Mouse (Mus musculus): ENCODE data around the gene Defb10. TPM values are rescaled to one million over a fixed set of nuclear protein-coding genes. Genes with fewer than 3 reads are reported as not detected.

The Defb10 gene
- not detected for polyA plus RNA-seq (2014; fragmentation: Illumina TruSeq; extraction: RNeasy Lipid Tissue Mini Kit (QIAGEN cat#74804); ENCODE audit: low read depth, low replicate concordance)

DNA sequence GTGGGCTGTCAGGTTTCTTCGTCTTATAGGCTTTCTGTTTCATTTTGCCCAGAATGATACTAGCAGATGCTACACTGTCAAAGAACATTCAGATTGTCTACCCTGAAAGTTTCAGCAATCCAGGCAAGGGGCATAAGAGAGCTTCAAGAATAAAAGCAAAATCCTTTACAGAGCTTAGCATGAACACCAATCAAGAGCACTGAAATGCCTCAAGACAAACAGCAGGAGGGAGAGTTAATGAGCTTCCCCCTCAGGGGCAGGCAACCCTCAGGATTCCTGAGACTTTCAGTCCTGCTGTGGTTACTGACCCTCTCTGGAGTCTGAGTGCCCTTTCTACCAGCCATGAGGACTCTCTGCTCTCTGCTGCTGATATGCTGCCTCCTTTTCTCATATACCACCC lies at the start of gene Defb10:
Gene Defb10 (plus strand): TSS at position 316 of the 400 bp plus-strand sequence.

DNA sequence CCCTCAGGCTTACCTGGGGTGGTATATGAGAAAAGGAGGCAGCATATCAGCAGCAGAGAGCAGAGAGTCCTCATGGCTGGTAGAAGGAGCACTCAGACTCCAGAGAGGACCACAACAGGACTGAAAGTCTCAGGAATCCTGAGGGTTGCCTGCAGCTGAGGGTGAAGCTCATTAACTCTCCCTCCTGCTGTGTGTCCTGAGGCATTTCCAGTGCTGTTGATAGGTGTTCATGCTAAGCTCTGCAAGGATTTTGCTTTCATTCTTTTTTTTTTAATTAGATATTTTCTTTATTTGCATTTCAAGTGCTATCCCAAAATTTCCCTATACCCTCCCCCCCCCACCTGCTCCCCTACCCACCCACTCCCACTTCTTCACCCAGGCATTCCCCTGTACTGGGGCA lies 26.6 kb downstream of the Defb10 start, which contains the start of gene Defb9:
Gene Defb9 (minus strand): TSS at position 101 of the 400 bp plus-strand sequence.

DNA sequence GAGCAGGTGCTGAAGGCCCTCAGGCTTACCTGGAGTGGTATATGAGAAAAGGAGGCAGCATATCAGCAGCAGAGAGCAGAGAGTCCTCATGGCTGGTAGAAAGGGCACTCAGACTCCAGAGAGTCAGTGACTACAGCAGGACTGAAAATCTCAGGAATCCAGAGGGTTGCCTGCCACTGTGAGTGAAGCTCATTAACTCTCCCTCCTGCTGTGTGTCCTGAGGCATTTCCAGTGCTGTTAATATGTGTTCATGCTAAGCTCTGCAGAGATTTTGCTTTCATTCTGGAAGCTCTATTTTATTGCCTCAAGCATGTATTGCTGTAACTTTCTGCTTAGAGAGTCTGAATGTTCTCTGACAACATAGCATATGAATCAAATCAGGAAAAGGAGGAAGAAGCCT lies 47.6 kb downstream of the Defb10 start, which contains the start of gene Defb11:
Gene Defb11 (minus strand): TSS at position 123 of the 400 bp plus-strand sequence.

Other genes with a start within 250 kb of the Defb10 start
- not detected for gene Defa26, start 240.7 kb upstream of the Defb10 start, polyA plus RNA-seq (2014; fragmentation: Illumina TruSeq; extraction: RNeasy Lipid Tissue Mini Kit (QIAGEN cat#74804); ENCODE audit: low read depth, low replicate concordance)
- gene Defa17, start 203.1 kb upstream of the Defb10 start, polyA plus RNA-seq (2014; fragmentation: Illumina TruSeq; extraction: RNeasy Lipid Tissue Mini Kit (QIAGEN cat#74804); ENCODE audit: low read depth, low replicate concordance) = not detected
- not detected for gene Defa34, start 193.1 kb upstream of the Defb10 start, polyA plus RNA-seq (2014; fragmentation: Illumina TruSeq; extraction: RNeasy Lipid Tissue Mini Kit (QIAGEN cat#74804); ENCODE audit: low read depth, low replicate concordance)
- gene AY761184, start 155.3 kb upstream of the Defb10 start, polyA plus RNA-seq (2014; fragmentation: Illumina TruSeq; extraction: RNeasy Lipid Tissue Mini Kit (QIAGEN cat#74804); ENCODE audit: low read depth, low replicate concordance) = not detected
- gene Defa24, start 124.4 kb upstream of the Defb10 start, polyA plus RNA-seq (2014; fragmentation: Illumina TruSeq; extraction: RNeasy Lipid Tissue Mini Kit (QIAGEN cat#74804); ENCODE audit: low read depth, low replicate concordance) = not detected
- gene Defb50, start 35.4 kb upstream of the Defb10 start, polyA plus RNA-seq (2014; fragmentation: Illumina TruSeq; extraction: RNeasy Lipid Tissue Mini Kit (QIAGEN cat#74804); ENCODE audit: low read depth, low replicate concordance) = not detected
- not detected for gene Defb2, start 19.0 kb upstream of the Defb10 start, polyA plus RNA-seq (2014; fragmentation: Illumina TruSeq; extraction: RNeasy Lipid Tissue Mini Kit (QIAGEN cat#74804); ENCODE audit: low read depth, low replicate concordance)
- not detected for gene Defb9, start 26.5 kb downstream of the Defb10 start, polyA plus RNA-seq (2014; fragmentation: Illumina TruSeq; extraction: RNeasy Lipid Tissue Mini Kit (QIAGEN cat#74804); ENCODE audit: low read depth, low replicate concordance)
- not detected for gene Defb11, start 47.5 kb downstream of the Defb10 start, polyA plus RNA-seq (2014; fragmentation: Illumina TruSeq; extraction: RNeasy Lipid Tissue Mini Kit (QIAGEN cat#74804); ENCODE audit: low read depth, low replicate concordance)
- not detected for gene Defb15, start 73.8 kb downstream of the Defb10 start, polyA plus RNA-seq (2014; fragmentation: Illumina TruSeq; extraction: RNeasy Lipid Tissue Mini Kit (QIAGEN cat#74804); ENCODE audit: low read depth, low replicate concordance)
- not detected for gene Defb35, start 79.5 kb downstream of the Defb10 start, polyA plus RNA-seq (2014; fragmentation: Illumina TruSeq; extraction: RNeasy Lipid Tissue Mini Kit (QIAGEN cat#74804); ENCODE audit: low read depth, low replicate concordance)
- gene Defb13, start 87.9 kb downstream of the Defb10 start, polyA plus RNA-seq (2014; fragmentation: Illumina TruSeq; extraction: RNeasy Lipid Tissue Mini Kit (QIAGEN cat#74804); ENCODE audit: low read depth, low replicate concordance) = not detected
- not detected for gene Fam90a1a, start 99.8 kb downstream of the Defb10 start, polyA plus RNA-seq (2014; fragmentation: Illumina TruSeq; extraction: RNeasy Lipid Tissue Mini Kit (QIAGEN cat#74804); ENCODE audit: low read depth, low replicate concordance)
- gene Ccdc70, start 110.9 kb downstream of the Defb10 start, polyA plus RNA-seq (2014; fragmentation: Illumina TruSeq; extraction: RNeasy Lipid Tissue Mini Kit (QIAGEN cat#74804); ENCODE audit: low read depth, low replicate concordance) = not detected
- 0.13 TPM for gene Atp7b, start 201.4 kb downstream of the Defb10 start, polyA plus RNA-seq (2014; fragmentation: Illumina TruSeq; extraction: RNeasy Lipid Tissue Mini Kit (QIAGEN cat#74804); ENCODE audit: low read depth, low replicate concordance)
- gene Alg11, start 201.8 kb downstream of the Defb10 start, polyA plus RNA-seq (2014; fragmentation: Illumina TruSeq; extraction: RNeasy Lipid Tissue Mini Kit (QIAGEN cat#74804); ENCODE audit: low read depth, low replicate concordance) = 32.0 TPM